Mouse (Mus musculus) T-helper 2 cell (primary cell): ENCODE measurements around the gene Abcg5.

Experiments used
- in situ Hi-C: fragments of 300-600 bp; cut with MboI, MseI; formaldehyde crosslinking; loops from one replicate; pipeline ENCODE4 v1.15.1; 2025; ENCODE audit warnings: high pct_unique_total_duplicates

Abcg5 gene

DNA sequence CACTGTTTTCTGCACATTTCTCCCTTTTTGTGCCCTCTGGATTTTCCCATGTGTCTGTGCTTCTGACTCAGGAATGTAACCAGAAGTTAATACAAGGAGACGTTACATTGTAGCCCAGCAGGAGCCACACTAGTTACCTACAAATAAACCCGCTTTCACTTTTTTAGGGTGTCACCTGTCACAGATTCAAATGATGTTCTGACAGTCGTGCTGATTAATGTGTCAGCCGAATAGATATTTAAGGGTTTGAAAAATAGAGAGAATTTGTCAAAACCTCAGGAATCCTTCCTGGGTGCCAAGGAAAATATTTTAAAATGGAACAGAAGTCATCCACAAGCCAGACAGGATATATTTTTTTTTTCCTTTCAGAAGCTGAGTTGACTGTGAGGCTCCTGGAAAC, 2.5 kb upstream of the Abcg5 start:
- in situ Hi-C loops: no loop called here

DNA sequence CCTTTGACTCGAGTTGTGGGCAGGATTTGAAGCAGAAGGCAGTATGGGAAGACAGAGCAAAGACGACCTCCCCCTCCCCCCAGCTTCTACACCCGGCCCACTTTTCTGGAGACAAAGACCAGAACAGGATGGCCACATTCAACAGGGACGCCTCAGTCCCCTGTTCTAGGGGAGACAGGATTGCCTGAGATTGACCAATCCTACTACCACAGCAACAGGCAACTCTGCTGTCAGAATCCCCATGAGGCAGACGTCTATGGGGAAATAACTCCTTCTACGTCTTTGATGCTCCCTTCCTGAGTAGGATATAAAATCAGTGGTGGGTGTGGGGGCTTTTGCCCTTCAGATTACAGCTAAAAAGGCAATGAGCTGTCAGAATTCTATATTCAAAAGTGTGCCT, 1.5 kb upstream of the Abcg5 start:
- in situ Hi-C loops: no loop called here

DNA sequence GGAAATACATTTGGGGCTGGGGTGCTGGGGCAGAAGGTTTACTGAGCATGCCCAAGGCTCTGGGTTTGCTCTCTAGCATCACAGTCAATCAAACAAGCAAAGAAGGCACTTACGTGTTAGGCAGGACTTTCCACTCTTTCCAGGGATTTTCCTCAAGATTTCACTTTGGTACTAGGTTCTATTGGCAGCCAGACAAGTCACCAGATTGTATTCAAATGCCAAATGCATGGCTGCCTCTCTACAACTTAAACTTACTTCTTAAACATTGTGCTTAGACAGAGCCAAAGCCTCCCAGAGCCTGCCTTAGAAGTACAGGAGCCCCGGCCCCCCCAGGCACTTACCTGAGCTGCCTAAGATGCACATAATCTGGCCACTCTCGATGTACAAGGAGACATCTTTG, 1.1 kb downstream of the Abcg5 start:
- in situ Hi-C loops: no loop called here

DNA sequence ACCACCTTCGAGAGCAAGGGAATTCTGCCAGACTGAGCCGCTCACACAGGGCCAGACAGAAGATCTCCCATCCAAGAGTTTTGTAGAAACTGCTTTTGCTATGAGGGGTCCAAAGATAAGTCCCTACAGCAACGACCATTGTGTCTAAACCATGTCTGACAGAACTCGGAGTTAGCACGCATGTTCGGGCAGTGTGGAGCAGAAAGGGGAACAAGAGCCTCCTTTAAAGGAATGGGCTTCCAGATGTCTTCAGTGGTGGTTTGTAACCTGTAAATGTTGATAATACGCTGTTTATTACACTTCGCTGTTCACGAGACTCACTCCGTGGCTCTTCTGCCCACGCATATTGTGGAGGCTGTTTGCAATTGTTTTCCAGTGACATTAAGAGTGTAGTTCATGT, 5.2 kb downstream of the Abcg5 start:
- in situ Hi-C loops: no loop called here

DNA sequence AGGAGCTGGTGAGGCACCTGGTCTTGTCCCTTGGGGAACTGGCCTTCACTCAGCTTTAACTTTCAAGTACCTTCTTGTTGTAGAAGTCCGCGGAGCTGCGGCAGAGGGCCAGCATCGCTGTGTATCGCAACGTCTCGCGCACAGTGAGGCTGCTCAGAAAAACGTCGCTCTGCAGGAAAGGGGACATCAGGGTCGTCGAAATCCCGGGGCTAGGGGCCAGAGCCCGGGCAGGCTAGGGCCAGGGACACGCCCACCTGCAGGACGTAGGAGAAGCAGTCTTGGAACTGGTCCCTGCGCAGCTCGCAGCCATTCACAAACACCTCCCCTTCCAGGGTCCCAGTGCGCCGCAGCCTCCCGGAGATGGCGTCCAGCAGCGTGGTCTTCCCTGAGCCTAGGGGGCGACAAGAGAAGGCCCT, 6.9 kb downstream of the Abcg5 start, which contains the start of gene Abcg8:
TSS of gene Abcg8 (plus strand) at position 352 of the 416 bp plus-strand sequence.
- in situ Hi-C loops: no loop called here

DNA sequence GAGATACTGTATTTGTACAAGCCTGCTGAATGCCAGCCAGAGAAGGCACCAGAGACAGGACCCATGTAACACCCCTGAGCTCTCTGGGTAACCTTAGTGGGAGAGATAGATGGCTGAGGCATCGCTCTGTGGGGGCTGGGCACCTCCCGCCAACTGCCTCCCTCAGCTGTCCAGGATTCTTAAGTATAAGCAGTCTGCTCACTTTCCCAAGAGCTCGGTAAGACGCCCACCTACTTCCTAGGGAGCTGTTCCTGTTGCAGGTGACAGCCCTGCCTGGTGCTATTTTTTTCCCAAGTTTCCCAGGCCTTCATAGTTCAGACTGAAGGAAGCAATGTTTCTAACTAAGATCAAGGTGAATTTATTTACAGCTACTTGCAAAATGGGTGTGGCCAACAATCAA, 7.6 kb downstream of the Abcg5 start:
- in situ Hi-C loops: no loop called here

DNA sequence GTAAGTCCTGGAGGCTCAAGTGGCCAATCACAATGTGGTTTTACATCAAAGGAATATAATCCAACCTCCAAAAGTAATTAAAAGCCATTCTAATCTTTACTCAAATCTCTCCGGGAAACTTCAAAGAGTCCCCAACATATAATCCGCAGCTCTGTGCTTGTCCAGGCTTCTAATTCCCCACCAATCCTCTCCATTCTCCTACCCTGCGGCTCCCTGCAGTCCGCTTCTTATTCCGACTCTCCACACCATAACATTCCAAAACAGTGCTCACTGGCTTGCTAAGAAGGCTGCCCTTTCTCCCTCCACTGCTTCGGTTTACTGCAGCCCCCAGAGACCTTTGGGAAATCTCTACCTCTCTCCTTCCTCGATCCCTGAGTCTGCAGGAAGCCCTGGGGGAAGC, 8.8 kb downstream of the Abcg5 start:
- in situ Hi-C loops: no loop called here

DNA sequence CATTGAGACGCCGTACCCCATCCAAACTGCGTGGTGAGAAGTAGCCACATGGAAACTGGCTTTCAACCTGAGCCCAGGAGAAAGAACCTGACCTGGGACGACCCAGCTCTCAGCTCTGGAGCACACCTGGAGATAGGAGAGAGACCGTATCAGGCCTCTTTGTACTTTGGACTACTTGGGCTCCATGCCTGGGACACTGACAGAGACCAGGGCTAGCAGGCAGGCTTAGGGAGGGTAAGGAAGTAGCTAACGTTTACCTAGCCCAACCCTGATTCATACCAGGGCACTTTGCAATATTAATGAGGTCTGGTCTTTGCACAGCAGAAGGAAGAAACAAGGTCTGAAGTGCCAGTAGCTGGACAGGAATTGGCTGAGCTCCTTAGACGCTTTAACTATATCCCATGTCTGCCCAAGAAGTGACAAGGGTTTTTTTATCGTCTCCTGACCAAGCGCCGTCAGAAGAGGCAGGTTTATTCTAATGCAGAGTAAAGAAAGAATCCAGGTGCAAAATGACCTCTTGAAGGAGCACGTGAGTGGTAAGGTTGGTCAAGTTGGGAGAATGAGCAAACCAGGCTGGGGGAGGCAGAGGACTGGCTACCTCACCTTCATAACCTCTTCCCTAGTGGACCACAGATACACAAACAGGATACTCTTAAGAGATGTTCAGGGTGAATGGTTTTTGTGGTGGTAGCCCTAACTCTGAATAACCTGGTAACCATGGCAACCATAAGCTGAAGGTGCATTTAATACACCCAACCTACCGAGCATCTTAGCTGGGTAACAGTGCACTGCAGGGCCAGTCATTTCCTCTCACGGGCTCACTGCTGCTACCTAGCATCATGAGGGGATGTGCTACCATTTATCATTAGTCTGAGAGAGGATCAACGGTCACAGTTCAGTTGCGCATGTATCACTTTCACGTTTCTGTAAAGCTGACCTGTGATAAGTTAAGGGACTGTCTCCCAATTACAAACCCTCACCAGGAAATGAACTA, 10.1 kb downstream of the Abcg5 start:
- in situ Hi-C loops: no loop called here

DNA sequence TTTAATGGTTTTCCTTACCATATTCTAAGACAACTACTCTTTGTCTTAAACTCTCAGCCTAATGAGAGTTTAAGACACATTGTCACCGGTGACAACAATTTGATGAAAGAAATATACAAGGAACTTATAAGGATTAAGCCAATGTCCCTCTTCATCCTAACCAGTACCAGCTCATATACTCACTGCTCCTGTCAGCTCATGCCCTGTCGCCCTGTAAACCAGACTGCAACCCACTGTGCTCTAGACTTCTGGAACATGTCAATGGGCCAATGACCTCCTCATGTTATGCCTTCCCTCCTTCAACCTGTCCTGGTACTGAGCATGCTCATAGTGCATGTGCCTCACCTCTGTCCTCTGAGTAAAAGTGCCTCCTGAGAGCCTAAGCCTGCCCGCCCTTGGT, 15.0 kb downstream of the Abcg5 start:
- in situ Hi-C loops: no loop called here

DNA sequence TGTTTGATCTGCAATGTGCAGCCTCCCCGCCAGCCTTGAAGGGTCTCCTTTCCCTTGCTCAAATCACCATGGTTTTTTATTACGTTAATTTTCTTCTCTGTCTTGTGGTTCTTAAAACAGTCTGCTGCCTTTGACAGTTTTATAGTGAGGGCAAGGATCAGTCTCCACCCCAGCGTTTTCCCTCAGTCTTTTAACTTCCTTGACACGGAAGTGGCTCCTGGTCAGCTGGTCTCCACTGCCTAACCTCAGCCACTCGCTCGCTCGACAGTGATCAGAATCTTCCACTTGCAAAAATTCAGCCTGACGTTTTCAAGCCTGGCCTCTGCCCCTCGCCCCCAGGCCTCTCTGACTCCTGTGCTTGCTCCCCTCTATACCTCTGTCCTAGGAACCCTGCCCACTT, 17.1 kb downstream of the Abcg5 start:
- in situ Hi-C loops: no loop called here

DNA sequence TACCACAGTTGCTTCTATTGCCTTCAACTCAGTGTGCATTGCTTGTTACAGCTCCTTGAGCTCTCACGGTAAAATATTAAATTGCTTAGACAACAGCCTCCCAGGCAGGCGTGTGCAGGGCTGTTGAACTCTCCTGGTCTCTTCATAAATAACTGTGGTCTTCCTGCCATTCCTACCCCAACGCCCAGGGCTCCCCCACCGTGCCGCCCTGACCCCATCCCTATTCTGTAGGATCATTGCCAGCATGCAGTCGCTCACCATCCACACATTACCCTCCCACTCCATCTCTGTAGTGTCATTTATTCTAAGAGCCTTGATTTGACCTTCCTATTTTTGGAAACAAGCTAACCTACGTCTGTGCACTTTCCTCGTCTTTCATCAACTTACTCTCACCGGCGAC, 17.8 kb downstream of the Abcg5 start:
- in situ Hi-C loops: no loop called here

DNA sequence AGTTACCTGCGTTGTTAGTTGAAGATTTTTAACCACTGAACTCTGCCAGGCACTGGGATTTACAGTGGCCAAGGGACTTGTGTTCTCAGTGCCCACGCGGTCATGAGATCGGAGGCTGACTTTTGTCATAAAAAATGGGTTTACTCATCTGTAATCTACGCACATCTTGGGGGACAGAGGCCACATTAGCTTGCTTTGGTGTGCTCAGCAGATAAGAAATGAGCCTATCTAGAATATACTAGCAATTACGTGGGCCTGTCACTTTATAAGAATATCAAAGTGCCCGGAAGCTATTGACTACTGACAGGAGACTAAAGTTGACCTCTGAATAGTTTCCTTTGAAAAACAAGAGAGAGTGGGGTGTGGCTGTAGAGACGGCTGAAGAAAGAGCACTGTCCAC, 23.9 kb downstream of the Abcg5 start:
- in situ Hi-C loops: no loop called here

DNA sequence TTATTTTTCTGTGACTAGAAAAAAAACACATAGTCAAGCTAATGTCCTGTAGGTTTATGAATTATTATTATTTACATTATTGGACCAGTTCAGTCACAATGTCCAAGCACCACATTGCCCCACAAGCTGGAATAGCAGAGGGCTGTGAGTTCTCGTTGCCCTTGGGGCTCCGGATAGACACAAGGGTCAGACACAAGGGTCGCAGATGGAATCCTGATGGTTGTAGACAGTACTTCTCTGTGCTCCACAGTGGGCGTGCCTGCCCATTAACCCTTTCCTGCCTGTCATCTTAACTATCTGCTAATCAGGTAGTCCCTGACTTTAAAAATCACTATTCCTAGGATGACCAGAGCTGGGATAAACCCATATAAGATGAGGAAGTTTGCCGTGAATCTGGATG, 24.6 kb downstream of the Abcg5 start:
- in situ Hi-C loops: no loop called here

DNA sequence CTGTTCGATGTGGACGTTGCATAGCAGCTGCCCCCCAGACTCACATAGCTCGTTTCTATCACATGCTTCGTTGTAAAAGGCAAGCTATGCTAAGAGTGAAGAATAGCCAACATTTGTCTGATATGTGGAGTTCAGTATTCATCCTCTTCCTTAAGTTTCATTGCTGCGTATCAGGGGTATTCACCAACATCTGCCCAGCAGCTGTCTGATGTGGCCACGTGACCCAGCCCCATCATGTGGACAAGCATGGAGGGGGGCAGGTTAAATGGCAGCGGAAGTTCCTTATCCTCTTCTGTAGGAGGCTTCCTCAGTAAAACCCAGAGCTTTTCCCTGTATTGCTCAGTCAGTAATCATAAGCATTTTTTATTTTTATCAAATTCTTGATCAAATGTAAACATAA, 25.0 kb downstream of the Abcg5 start:
- in situ Hi-C loops: no loop called here

DNA sequence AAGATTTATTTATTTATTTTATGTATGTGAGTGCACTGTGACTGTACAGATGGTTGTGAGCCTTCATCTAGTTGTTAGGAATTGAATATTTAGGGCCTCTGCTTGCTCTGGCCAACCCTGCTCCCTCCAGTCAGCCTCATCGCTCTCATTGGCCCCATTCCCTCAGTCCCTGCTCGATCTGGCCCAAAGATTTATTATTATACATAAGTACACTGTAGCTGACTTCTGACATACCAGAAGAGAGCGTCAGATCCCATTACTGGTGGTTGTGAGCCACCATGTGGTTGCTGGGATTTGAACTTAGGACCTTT, 25.4 kb downstream of the Abcg5 start:
- in situ Hi-C loops: no loop called here

DNA sequence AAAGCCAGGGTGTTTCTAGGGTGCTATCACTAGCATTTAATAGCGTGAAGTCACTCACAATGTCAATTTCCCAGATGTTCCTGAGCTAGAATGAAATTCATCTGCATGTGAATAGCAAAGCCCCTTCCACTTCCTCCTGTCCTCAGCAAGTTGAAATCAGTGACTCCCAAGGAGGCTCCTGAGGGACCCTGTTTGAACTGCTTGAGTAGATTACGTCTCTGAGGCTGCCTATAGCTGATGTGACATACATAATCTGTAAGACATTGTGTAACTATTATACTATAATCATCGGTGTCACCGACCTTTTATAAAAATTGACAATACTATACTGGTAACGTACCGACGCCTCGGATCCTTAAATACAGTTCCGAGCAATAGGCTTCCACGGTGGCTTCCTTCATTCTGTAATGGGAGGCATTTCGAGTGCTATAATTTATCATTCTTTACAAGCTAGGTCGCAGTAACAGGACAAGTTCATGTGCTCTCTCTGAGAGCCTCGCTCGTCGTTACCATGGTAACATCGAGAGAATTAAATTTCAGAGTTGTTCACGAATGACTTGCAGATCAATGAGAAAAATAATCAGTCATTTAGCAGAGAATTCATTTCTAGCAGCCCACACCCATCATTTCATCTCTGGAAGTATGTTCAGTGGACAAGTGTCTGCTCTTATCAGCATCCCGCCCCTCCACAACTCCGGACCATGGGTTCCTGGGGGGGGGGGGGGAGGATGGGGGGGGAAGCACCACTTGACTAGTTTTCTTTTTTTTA, 26.0 kb downstream of the Abcg5 start:
- in situ Hi-C loops: no loop called here

DNA sequence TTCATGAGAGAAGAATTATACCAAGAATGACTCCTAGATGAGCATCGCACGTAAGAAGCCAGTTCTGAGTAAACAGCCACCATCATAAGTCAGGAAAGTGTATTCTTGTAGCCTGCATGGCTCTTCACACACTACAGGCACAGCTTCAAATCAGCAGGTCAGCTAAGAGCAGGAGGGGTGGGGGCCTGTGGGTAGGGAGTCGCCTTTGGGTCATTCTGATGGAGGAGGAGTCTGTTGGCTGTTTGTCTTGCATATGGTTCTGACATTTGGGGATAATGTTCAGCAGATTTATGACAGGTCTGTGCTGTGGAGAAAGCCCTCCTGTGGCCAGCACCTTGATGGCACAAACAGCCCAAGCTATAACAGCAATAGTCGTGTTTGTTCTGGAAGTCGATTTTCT, 26.6 kb downstream of the Abcg5 start:
- in situ Hi-C loops: no loop called here

DNA sequence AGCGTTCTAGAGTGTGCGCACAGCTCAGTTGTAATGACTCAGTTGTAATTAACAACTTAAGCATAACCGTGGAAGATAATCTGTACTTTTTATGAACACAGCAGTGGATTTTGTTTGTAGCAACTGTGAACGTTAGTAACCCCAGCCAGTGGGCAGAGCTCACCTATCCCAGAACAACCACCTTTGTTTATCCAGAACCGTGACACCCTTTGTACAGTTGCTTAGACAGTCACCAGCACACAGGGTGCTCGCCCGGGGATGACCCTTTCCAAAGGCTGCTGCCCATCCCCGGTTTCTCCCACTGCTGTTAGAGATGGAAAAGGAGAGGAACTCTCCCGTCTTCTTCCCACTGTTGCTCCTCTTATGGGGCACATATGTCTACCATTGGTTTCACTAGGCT, 29.3 kb downstream of the Abcg5 start:
- in situ Hi-C loops: no loop called here

DNA sequence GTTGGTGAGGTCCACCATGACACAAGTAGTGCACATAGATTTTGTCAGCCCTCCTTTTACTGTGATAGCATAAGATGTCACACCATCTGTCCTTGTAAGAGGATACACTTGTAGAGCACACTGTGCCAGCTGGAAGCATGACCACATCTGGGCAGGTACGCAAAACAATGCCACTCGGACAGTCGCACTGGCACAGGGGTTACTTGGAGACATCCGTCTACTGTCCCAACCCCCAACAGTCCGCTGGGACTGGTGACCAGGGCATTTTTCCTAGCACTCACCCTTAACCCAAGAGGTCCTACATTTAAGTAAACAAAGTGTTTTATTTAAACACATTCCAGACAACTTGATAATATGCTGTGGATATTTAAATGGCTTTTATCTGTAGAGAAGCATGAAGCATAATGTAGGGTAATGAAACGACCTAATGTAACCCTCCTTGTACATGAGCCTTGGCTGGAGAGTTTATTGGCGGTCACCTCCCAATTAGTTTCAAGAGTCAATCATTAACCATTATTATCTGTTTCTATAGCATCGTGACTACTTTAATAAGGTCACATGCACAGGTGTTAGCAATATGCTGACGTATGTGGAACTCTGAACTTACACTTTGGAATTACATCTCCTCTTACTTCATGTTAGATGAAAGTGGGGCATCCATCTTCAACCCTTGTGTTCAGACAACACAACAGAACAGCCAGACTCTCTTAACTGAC, 32.4 kb downstream of the Abcg5 start:
- in situ Hi-C loops: no loop called here

DNA sequence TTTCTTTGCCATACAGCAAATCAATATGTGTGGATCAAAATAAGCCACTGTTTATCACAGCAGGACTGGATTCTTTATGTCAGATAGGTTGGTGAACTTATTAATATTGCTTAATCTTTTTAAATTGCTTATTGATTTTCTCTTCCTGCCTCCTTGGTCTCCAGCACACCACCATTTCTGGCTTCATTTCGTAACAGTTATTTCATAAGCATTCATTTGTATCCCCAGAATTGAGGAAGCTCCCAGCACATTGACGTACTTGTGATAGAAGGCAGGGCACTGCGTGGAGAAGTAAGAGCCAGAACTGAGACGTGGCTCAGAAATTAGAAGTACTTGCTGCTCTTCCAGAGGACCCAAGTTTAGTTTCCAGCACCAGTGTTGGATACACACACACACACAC, 35.2 kb downstream of the Abcg5 start:
- in situ Hi-C loops: no loop called here

DNA sequence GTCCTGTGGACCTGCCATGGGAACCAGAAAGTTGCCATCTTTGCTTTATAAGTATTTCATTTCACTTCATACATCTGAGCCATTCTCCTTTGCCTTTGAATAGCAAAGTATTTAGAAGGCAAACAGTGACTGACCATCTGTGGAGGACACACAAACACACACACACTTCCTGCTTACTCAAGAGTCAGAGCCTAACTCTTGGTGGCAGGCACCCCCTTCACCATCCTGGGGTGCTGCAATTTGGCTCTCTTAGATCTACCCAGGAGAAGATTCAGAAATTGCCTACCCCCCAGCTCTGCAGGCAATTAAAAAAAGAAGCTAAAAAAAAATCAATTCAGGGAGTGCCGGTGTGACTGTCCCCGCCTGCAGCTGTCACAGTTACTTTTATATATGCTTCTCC, 36.3 kb downstream of the Abcg5 start:
- in situ Hi-C loops: no loop called here

DNA sequence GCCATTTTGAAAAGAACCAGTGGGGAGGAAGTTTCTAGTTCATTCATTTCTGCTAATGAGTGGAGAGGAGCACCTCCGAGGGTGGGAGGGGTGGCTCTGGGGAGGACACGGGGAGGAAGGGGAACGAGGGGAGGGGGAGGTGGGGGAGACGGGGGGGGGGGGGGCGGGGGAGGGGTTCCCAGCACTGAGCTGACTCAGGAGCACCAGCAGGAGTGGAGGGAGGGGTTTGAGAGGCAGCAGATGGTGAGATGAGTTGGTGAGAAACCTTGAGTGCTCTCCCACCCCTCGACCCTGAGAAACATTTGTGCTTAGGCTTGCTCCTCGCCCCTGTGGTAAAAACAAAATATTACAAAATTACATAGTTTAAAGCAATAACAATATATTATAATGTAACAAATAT, 36.9 kb downstream of the Abcg5 start:
- in situ Hi-C loops: no loop called here
